Mouse (Mus musculus) erythroblast, embryonic 14.5 days (primary cell): Measurements from ENCODE around the gene Cpvl.

Experiments used
- GATA1 ChIP-seq: IDR thresholded peaks from 2 replicates; pipeline ENCODE4 v1.6.1; 2012; ENCODE audit warnings: low read length, inconsistent platforms, mixed read lengths
- TAL1 ChIP-seq: IDR thresholded peaks from 3 replicates; pipeline ENCODE4 v1.6.1; 2012; ENCODE audit warnings: low read length, inconsistent platforms, mixed read lengths

- TF ChIP-seq TAL1 = no peak
- no peak for TF ChIP-seq GATA1
Measured at GRCm38 (mm10) chr6:53920041-53920440, 58.4 kb downstream of the Cpvl start.
